Mouse (Mus musculus) MEL (cell line): ENCODE results near the gene Vps13c.

Source experiments
- CTCF ChIP-seq, 3 experiments: IDR thresholded peaks in 2 of 3; conservative IDR thresholded peaks in 1 of 3; 2 replicates each; pipeline ENCODE4 v1.5.1; 2011 to 2012; ENCODE audit warnings: low read length in 3 of 3, low read depth in 2 of 3, mild to moderate bottlenecking in 2 of 3, improper control_type of control experiment in 1 of 3, inconsistent platforms in 1 of 3, mixed read lengths in 1 of 3, moderate library complexity in 1 of 3; ENCODE audit not compliant: control insufficient read depth in 1 of 3, insufficient read depth in 1 of 3, poor library complexity in 1 of 3, severe bottlenecking in 1 of 3
- EP300 ChIP-seq, 2 experiments: IDR thresholded peaks; 2 replicates each; pipeline ENCODE4 v1.6.1; 2011; ENCODE audit warnings: improper control_type of control experiment in 2 of 2, low read length in 2 of 2, low read depth in 1 of 2, mild to moderate bottlenecking in 1 of 2
- MEF2A ChIP-seq: IDR thresholded peaks from 2 replicates; pipeline ENCODE4 v1.6.1; 2014; ENCODE audit warnings: low read depth, mild to moderate bottlenecking, inconsistent platforms, low read length, improper control_type of control experiment; ENCODE audit not compliant: poor library complexity, insufficient replicate concordance, severe bottlenecking; ENCODE audit errors: extremely low read depth
- MYC ChIP-seq: IDR thresholded peaks from 2 replicates; pipeline ENCODE4 v1.6.1; 2011; ENCODE audit warnings: low read depth, mild to moderate bottlenecking, low read length, improper control_type of control experiment, moderate library complexity
- POLR2A ChIP-seq, 2 experiments: IDR thresholded peaks; 2 replicates each; pipeline ENCODE4 v1.6.1; 2011 to 2012; ENCODE audit warnings: low read length in 2 of 2, mild to moderate bottlenecking in 2 of 2, control low read depth in 1 of 2, improper control_type of control experiment in 1 of 2, low read depth in 1 of 2, moderate library complexity in 1 of 2; ENCODE audit not compliant: control insufficient read depth in 1 of 2, insufficient read depth in 1 of 2, poor library complexity in 1 of 2
- TAL1 ChIP-seq: IDR thresholded peaks from 2 replicates; pipeline ENCODE4 v1.6.1; 2012; ENCODE audit warnings: mild to moderate bottlenecking, inconsistent platforms, low read length, moderate library complexity, mixed read lengths

GRCm38 (mm10) chr9:67845648-67846047, 5.5 kb downstream of the Vps13c start:
- TF ChIP-seq CTCF (IDR thresholded peaks at IDR 0.05 in 2 of 3, conservative IDR thresholded peaks at IDR 0.05 in 1 of 3; ENCODE audit: control insufficient read depth in 1 of 3, insufficient read depth in 1 of 3, low read depth in 2 of 3, low read length in 3 of 3, poor library complexity in 1 of 3, severe bottlenecking in 1 of 3) (no peak), POLR2A (IDR thresholded peaks at IDR 0.05; ENCODE audit: control insufficient read depth in 1 of 2, insufficient read depth in 1 of 2, low read depth in 1 of 2, low read length in 2 of 2, poor library complexity in 1 of 2) (no peak), MYC (no peak), MEF2A (no peak), EP300 (IDR thresholded peaks at IDR 0.05; ENCODE audit: low read depth in 1 of 2, low read length in 2 of 2) (no peak), TAL1 (no peak)
